Mouse (Mus musculus): Measurements from ENCODE around the gene Lipa.

DNA sequence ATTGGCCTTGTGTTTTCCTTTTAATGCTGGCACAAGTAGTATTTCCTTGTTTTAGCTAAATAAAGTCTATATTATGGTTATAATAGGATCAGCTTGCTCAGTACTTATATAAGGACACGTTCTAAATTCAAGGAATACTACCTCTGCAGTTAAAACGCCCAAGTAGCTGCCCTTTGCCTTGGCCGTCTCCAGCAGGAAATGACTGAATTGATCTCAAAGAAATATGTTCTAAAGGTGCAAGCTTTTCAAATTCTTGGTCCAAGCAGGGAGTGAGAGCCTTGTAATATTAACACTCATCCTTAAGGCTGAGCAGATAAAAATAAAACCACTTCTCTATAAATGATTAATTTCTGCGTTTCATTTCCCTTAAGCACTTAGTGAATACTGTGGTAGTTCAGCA lies 7.2 kb downstream of the Lipa start:
- TF ChIP-seq EP300 (IDR thresholded peaks at IDR 0.05; ENCODE audit: low read length) (no peak), ZC3H11A (IDR thresholded peaks at IDR 0.05; ENCODE audit: low read depth, low read length) (no peak), CHD2 (IDR thresholded peaks at IDR 0.05; ENCODE audit: low read length) (no peak), POLR2A (IDR thresholded peaks at IDR 0.05; ENCODE audit: low read depth, low read length) (no peak), ZNF384 (IDR thresholded peaks at IDR 0.05; ENCODE audit: low read depth, low read length) (no peak), USF1 (IDR thresholded peaks at IDR 0.05; ENCODE audit: low read depth, low read length) (no peak), RAD21 (IDR thresholded peaks at IDR 0.05; ENCODE audit: low read depth, low read length) (no peak), CTCF (conservative IDR thresholded peaks at IDR 0.05 in 1 of 2, IDR thresholded peaks at IDR 0.05 in 1 of 2; ENCODE audit: low read depth in 2 of 2, low read length in 2 of 2) (no peak), PAX5 (IDR thresholded peaks at IDR 0.05; ENCODE audit: low read length) (no peak), KAT2A (IDR thresholded peaks at IDR 0.05; ENCODE audit: insufficient replicate concordance, low read length) (no peak)
